Mouse (Mus musculus) liver, adult 2 months (tissue): Measurements from ENCODE around the gene Zbed5. TPM values are rescaled to one million over a fixed set of nuclear protein-coding genes. Genes with fewer than 3 reads are reported as not detected.

ENCODE experiments used
- DNase-seq: peaks from one replicate; pipeline ENCODE4 v3.0.0-alpha.2; 2011; ENCODE audit warnings: low read depth, low spot score; ENCODE audit errors: extremely low read depth
- H3K27ac ChIP-seq: fragments of 200-500 bp; replicated peaks from 2 replicates; pipeline ENCODE4 v1.5.1; 2012; ENCODE audit warnings: low read depth, mild to moderate bottlenecking, control low read depth, inconsistent platforms, low read length; ENCODE audit not compliant: insufficient read depth
- H3K27me3 ChIP-seq: fragments of 200-500 bp; 2 replicates; pipeline ENCODE4 v1.6.1; 2012; ENCODE audit warnings: mild to moderate bottlenecking, moderate library complexity, low read length, inconsistent platforms; ENCODE audit not compliant: control insufficient read depth, insufficient read depth
- H3K36me3 ChIP-seq: fragments of 200-500 bp; 2 replicates; pipeline ENCODE4 v1.6.1; 2012; ENCODE audit warnings: low read length, inconsistent platforms; ENCODE audit not compliant: control insufficient read depth, insufficient read depth
- H3K4me1 ChIP-seq: fragments of 200-500 bp; 2 replicates; pipeline ENCODE4 v1.6.1; 2011; ENCODE audit warnings: low read length; ENCODE audit not compliant: control insufficient read depth, insufficient read depth
- H3K4me3 ChIP-seq: fragments of 200-500 bp; 2 replicates; pipeline ENCODE4 v1.5.1; 2011; ENCODE audit warnings: low read depth, mild to moderate bottlenecking, control low read depth, low read length, moderate library complexity; ENCODE audit not compliant: insufficient read depth
- H3K79me2 ChIP-seq: fragments of 200-500 bp; 2 replicates; pipeline ENCODE4 v1.6.1; 2012; ENCODE audit warnings: inconsistent platforms, mild to moderate bottlenecking, low read length, moderate library complexity; ENCODE audit not compliant: control insufficient read depth, insufficient read depth
- H3K9ac ChIP-seq: fragments of 200-500 bp; 2 replicates; pipeline ENCODE4 v1.6.1; 2012; ENCODE audit warnings: low read depth, mild to moderate bottlenecking, control low read depth, inconsistent platforms, low read length
- CTCF ChIP-seq: fragments of 200-500 bp; IDR thresholded peaks from 2 replicates; pipeline ENCODE4 v1.5.1; 2011; ENCODE audit warnings: low read depth, low read length, control low read depth
- POLR2A ChIP-seq: fragments of 200-500 bp; IDR thresholded peaks from 2 replicates; pipeline ENCODE4 v1.6.1; 2011; ENCODE audit warnings: low read length, control low read depth; ENCODE audit not compliant: insufficient read depth; ENCODE audit errors: extremely low read depth
- WGBS: fragments of 180-500 bp; shearing (Covaris S2); methylation state at CpG from one replicate; pipeline ENCODE4 v1.1.7; 2018; 5-methylcytosine and 5-hydroxymethylcytosine counted together
- polyA plus RNA-seq: library from polyadenylated mRNA; depleted of rRNA; stranded (reverse); fragments of >200 nt; gene quantifications from 2 replicates; pipeline ENCODE4 v1.2.3, GENCODE M21; 2012
- total RNA-seq: library from RNA; depleted of rRNA; stranded (reverse); fragments of >200 nt; gene quantifications from 2 replicates; pipeline ENCODE4 v1.2.3, GENCODE M21; 2014

Zbed5 gene
- total and polyA plus RNA-seq, 2 experiments = 0.62 to 5.8 TPM

DNA sequence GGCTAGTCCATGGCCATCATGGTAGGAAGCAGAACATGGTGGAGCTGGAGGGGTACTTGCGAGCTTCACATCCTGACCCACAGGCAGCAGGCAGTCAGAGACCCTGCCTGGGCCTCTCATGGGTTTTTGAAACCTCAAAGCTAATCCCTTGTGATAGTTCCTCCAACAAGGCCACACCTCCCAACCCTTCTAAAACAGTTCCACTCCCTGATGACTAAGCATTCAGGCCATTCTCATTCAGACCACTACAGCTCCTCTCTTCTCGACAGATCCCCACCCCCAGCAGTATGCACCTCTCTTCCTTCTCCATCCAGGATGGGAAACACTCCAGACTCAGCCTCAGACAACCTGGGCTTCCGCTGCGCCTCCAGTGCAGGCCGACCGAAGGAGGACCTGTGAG is 33.2 kb upstream of the Zbed5 start:
- over 99% methylated on average over 6 of the region's 6 CpGs for WGBS

DNA sequence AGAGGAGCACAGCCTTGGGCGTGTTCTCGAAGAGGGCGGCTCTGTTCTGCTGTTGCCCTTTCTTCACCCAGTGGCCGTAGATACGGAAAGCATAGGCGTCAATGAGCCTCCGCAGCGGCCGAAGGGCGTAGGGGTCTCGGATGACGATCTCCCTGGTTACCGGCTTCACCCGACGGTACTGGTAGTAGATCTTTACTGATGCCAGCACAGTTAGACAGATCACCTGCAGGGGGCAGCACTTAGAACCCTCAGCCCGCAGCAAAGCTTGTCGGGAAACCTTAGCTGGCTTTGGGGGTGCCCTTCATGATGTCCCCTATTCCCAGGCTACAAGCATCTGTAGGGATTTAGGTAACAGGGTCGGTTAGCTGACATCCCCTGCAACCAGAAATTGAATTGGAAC is 31.1 kb upstream of the Zbed5 start:
- Histone ChIP-seq H3K27me3 (no peaks in the 10 kb centered on the region), H3K4me3 (no peak overlapping the region), H3K9ac (no peak overlapping the region), H3K36me3 (peaks cover 5% of the 10 kb centered on the region), H3K27ac (no peak overlapping the region), H3K79me2 (no peaks in the 10 kb centered on the region), H3K4me1 (no peaks in the 10 kb centered on the region)
- WGBS = 18% methylated on average over 18 of the region's 18 CpGs
- DNase-seq = no peak
- TF ChIP-seq POLR2A (no peak), CTCF (peak; percentile 69)

More for the DNA sequence above, 33.2 kb upstream of the Zbed5 start:
- Histone ChIP-seq H3K9ac (no peak overlapping the region), H3K4me1 (no peaks in the 10 kb centered on the region), H3K79me2 (no peaks in the 10 kb centered on the region), H3K4me3 (no peak overlapping the region), H3K27me3 (no peaks in the 10 kb centered on the region), H3K36me3 (peaks cover 9% of the 10 kb centered on the region), H3K27ac (no peak overlapping the region)
- TF ChIP-seq CTCF (no peak), POLR2A (no peak)
- DNase-seq = no peak

GRCm38 (mm10) chr5:129865841-129866240 is 29.7 kb upstream of the Zbed5 start:
- 76% methylated on average over 12 of the region's 12 CpGs for WGBS
- Histone ChIP-seq H3K9ac (no peak overlapping the region), H3K4me1 (no peaks in the 10 kb centered on the region), H3K36me3 (0 out of 2 replicates have a peak, but pooled peaks cover 2% of the 10 kb centered on the region), H3K27me3 (no peaks in the 10 kb centered on the region), H3K4me3 (no peak overlapping the region), H3K79me2 (no peaks in the 10 kb centered on the region), H3K27ac (no peak overlapping the region)
- no peak for DNase-seq
- TF ChIP-seq CTCF = no peak
- no peak for TF ChIP-seq POLR2A

- H3K27ac ChIP-seq = no peak overlapping the region
- no peak overlapping the region for H3K4me3 ChIP-seq
- no peak for DNase-seq
- H3K79me2 ChIP-seq = no peaks in the 10 kb centered on the region
- no peaks in the 10 kb centered on the region for H3K36me3 ChIP-seq
- H3K27me3 ChIP-seq = no peaks in the 10 kb centered on the region
- WGBS = 87% methylated on average over 19 of the region's 19 CpGs
- no peak overlapping the region for H3K9ac ChIP-seq
- TF ChIP-seq CTCF (no peak), POLR2A (no peak)
- H3K4me1 ChIP-seq = no peaks in the 10 kb centered on the region
Measured at GRCm38 (mm10) chr5:129869238-129869995, 26.1 kb upstream of the Zbed5 start.

DNA sequence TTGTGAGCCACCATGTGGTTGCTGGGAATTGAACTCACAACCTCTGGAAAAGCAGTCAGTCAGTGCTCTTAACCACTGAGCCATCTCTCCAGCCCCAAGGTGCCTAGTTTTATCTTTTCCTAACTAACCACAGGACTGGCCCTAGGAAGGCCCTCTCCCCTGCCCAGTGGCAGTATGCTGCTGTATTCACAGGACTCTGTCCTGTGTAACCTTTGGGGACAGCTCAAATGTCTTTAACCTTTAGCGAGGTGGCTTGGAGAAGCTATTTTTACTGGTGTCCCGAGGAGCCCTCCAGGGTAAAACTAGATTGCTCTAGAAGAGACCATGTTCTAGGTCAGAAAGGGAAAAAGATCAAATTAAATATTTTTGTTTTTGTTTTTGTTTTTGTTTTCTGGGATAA is 24.3 kb upstream of the Zbed5 start:
- Histone ChIP-seq H3K27me3 (no peaks in the 10 kb centered on the region), H3K9ac (no peak overlapping the region), H3K4me1 (no peaks in the 10 kb centered on the region), H3K36me3 (no peaks in the 10 kb centered on the region), H3K27ac (no peak overlapping the region), H3K79me2 (no peaks in the 10 kb centered on the region), H3K4me3 (no peak overlapping the region)
- TF ChIP-seq POLR2A (no peak), CTCF (no peak)
- 82% methylated on average over 2 of the region's 2 CpGs for WGBS
- no peak for DNase-seq

DNA sequence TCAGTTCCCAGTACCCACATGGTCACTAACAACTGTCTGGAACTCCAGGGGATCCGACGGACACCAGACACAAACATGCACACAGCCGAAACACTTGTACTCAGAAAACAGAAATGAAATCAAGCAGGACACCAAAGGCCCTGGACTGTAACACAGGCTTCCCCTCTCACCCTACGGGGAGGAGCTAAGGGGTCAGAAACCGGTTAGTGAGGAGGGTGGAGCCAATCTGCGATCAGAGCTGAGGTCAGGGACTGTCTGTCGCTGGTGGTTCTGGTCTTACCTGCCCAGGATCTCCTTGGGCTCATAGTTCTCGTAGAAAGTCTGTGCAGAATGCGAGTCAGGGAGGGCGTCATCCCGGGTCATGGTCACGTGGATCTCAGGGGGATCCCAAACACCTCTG is 21.6 kb upstream of the Zbed5 start:
- WGBS = 80% methylated on average over 12 of the region's 12 CpGs

More for the DNA sequence above, 21.6 kb upstream of the Zbed5 start:
- H3K4me3 ChIP-seq = no peak overlapping the region
- H3K9ac ChIP-seq = no peak overlapping the region
- no peaks in the 10 kb centered on the region for H3K79me2 ChIP-seq
- H3K4me1 ChIP-seq = 0 out of 2 replicates have a peak, but pooled peaks cover 2% of the 10 kb centered on the region
- no peak overlapping the region for H3K27ac ChIP-seq
- H3K36me3 ChIP-seq = no peaks in the 10 kb centered on the region
- no peaks in the 10 kb centered on the region for H3K27me3 ChIP-seq
- TF ChIP-seq CTCF (no peak), POLR2A (no peak)
- no peak for DNase-seq
